Mouse (Mus musculus): ENCODE measurements at regions not wholly inside any gene's neighbourhood (a gene's known extent, or its start where the extent isn't known, plus 50 kb on each side); places are given as distances from the start of the nearest gene placed in this dataset.

- DNase-seq, result no peak
Measured at GRCm38 (mm10) chr4:106123038-106123654, 192.9 kb upstream of the Usp24 start.

- no peak for DNase-seq
Measured at GRCm38 (mm10) chr4:106127199-106127598, 188.8 kb upstream of the Usp24 start.

- no peak for DNase-seq
Measured at GRCm38 (mm10) chr4:106127641-106128040, 188.4 kb upstream of the Usp24 start.

- no peak for DNase-seq
Measured at GRCm38 (mm10) chr4:106129327-106129726, 186.7 kb upstream of the Usp24 start.

- no peak for DNase-seq
Measured at GRCm38 (mm10) chr4:106129803-106130202, 186.2 kb upstream of the Usp24 start.

GRCm38 (mm10) chr4:106133746-106134730, 182.0 kb upstream of the Usp24 start:
- no peak for DNase-seq

GRCm38 (mm10) chr4:106142741-106143140, 173.3 kb upstream of the Usp24 start:
- DNase-seq, result no peak

- DNase-seq, result no peak
Measured at GRCm38 (mm10) chr4:106144351-106145116, 171.5 kb upstream of the Usp24 start.

GRCm38 (mm10) chr4:106146919-106147460, 169.0 kb upstream of the Usp24 start:
- DNase-seq, result no peak

GRCm38 (mm10) chr4:106148866-106149265, 167.1 kb upstream of the Usp24 start:
- no peak for DNase-seq

GRCm38 (mm10) chr4:106149471-106150048, 166.5 kb upstream of the Usp24 start:
- DNase-seq, result no peak

- no peak for DNase-seq
Measured at GRCm38 (mm10) chr4:106150775-106151174, 165.2 kb upstream of the Usp24 start.

GRCm38 (mm10) chr4:106157451-106158179, 158.4 kb upstream of the Usp24 start:
- DNase-seq, result no peak

- no peak for DNase-seq
Measured at GRCm38 (mm10) chr4:106161592-106161991, 154.4 kb upstream of the Usp24 start.

- no peak for DNase-seq
Measured at GRCm38 (mm10) chr4:106162551-106162950, 153.5 kb upstream of the Usp24 start.

GRCm38 (mm10) chr4:106163220-106163619, 152.8 kb upstream of the Usp24 start:
- DNase-seq, result no peak

GRCm38 (mm10) chr4:106167716-106168115, 148.3 kb upstream of the Usp24 start:
- no peak for DNase-seq

- no peak for DNase-seq
Measured at GRCm38 (mm10) chr4:106168741-106169140, 147.3 kb upstream of the Usp24 start.

- DNase-seq, result no peak
Measured at GRCm38 (mm10) chr4:106169466-106169865, 146.5 kb upstream of the Usp24 start.

GRCm38 (mm10) chr4:106170731-106171130, 145.3 kb upstream of the Usp24 start:
- no peak for DNase-seq

GRCm38 (mm10) chr4:106175352-106175751, 140.7 kb upstream of the Usp24 start:
- no peak for DNase-seq
